Mouse (Mus musculus) small intestine, adult 2 months (tissue): ENCODE data around the gene Fnbp1l. TPM values are rescaled to one million over a fixed set of nuclear protein-coding genes. Genes with fewer than 3 reads are reported as not detected.
A peak's percentile ranks its signal among the peaks of the same experiment; 100 is the strongest.

Source experiments
- H3K27ac ChIP-seq: fragments of 200-500 bp; 2 replicates; pipeline ENCODE4 v1.5.1; 2012; ENCODE audit warnings: low read depth, low read length, control low read depth, inconsistent platforms; ENCODE audit not compliant: insufficient read depth
- H3K27me3 ChIP-seq: fragments of 200-500 bp; 2 replicates; pipeline ENCODE4 v1.6.1; 2012; ENCODE audit warnings: mild to moderate bottlenecking, moderate library complexity, low read length, inconsistent platforms; ENCODE audit not compliant: control insufficient read depth, insufficient read depth
- H3K36me3 ChIP-seq: fragments of 200-500 bp; 2 replicates; pipeline ENCODE4 v1.6.1; 2012; ENCODE audit warnings: mild to moderate bottlenecking, low read length, control low read depth, inconsistent platforms; ENCODE audit not compliant: control insufficient read depth, insufficient read depth
- H3K4me1 ChIP-seq: fragments of 200-500 bp; 2 replicates; pipeline ENCODE4 v1.6.1; 2012; ENCODE audit warnings: low read length, inconsistent platforms, mixed read lengths; ENCODE audit not compliant: control insufficient read depth, insufficient read depth, insufficient read length
- H3K4me3 ChIP-seq: fragments of 200-500 bp; 2 replicates; pipeline ENCODE4 v1.5.1; 2012; ENCODE audit warnings: low read depth, mild to moderate bottlenecking, control low read depth, inconsistent platforms, low read length, moderate library complexity
- CTCF ChIP-seq: fragments of 200-500 bp; IDR thresholded peaks from 2 replicates; pipeline ENCODE4 v1.5.1; 2012; ENCODE audit warnings: low read depth, mild to moderate bottlenecking, control low read depth, inconsistent platforms, low read length, moderate library complexity, mixed read lengths; ENCODE audit not compliant: insufficient replicate concordance, insufficient read length; ENCODE audit errors: extremely low read depth
- POLR2A ChIP-seq: fragments of 200-500 bp; IDR thresholded peaks from 2 replicates; pipeline ENCODE4 v1.6.1; 2012; ENCODE audit warnings: low read depth, mild to moderate bottlenecking, control low read depth, inconsistent platforms, low read length, moderate library complexity
- WGBS: fragments of 180-500 bp; shearing (Covaris S2); methylation state at CpG from one replicate; pipeline ENCODE4 v1.1.7; 2018; 5-methylcytosine and 5-hydroxymethylcytosine counted together
- polyA plus RNA-seq: library from polyadenylated mRNA; depleted of rRNA; stranded (reverse); fragments of >200 nt; gene quantifications from 2 replicates; pipeline ENCODE4 v1.2.3, GENCODE M21; 2012

Gene Fnbp1l
- polyA plus RNA-seq, 1 experiment: 9.0 TPM

DNA sequence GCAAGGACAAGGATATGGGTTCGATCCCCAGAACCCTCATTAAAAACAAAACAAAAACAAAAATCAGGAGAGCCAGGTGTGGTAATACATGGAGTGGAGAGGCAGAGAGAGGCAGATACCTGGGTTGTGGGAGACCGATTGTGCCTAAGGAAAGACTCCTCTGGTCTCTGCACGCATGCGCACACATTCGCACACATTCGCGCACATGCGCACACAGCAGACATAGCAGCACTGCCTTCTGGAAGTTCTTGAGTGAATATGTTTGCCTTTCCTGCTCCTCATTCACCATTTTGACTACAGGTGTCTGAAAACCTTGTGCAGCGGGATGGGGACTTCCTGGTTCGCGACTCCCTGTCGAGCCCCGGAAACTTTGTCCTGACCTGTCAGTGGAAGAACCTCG is 111.7 kb downstream of the Fnbp1l start:
- TF ChIP-seq CTCF (no peak), POLR2A (no peak)
- peaks cover 21% of the 10 kb centered on the region for H3K4me1 ChIP-seq
- 94% methylated on average over 14 of the region's 14 CpGs for WGBS
- peaks cover 16% of the 10 kb centered on the region for H3K36me3 ChIP-seq
- H3K27me3 ChIP-seq: no peaks in the 10 kb centered on the region
- no peak overlapping the region for H3K27ac ChIP-seq
- no peak overlapping the region for H3K4me3 ChIP-seq

GRCm38 (mm10) chr3:122506343-122506916 is 113.1 kb downstream of the Fnbp1l start:
- H3K4me1 ChIP-seq: peaks cover 20% of the 10 kb centered on the region
- H3K4me3 ChIP-seq: no peak overlapping the region
- H3K36me3 ChIP-seq: peaks cover 10% of the 10 kb centered on the region
- TF ChIP-seq CTCF (no peak), POLR2A (no peak)
- 81% methylated on average over 10 of the region's 10 CpGs for WGBS
- no peak overlapping the region for H3K27ac ChIP-seq
- no peaks in the 10 kb centered on the region for H3K27me3 ChIP-seq

- H3K4me3 ChIP-seq: no peak overlapping the region
- no peaks in the 10 kb centered on the region for H3K27me3 ChIP-seq
- no peak for TF ChIP-seq POLR2A
- TF ChIP-seq CTCF: no peak
- H3K27ac ChIP-seq: no peak overlapping the region
- peaks cover 24% of the 10 kb centered on the region for H3K4me1 ChIP-seq
- WGBS: 87% methylated on average over 9 of the region's 9 CpGs
- H3K36me3 ChIP-seq: peaks cover 3% of the 10 kb centered on the region; the same call in 1 of the 2 replicates
Observed at GRCm38 (mm10) chr3:122500929-122501328, 118.6 kb downstream of the Fnbp1l start.

GRCm38 (mm10) chr3:122499647-122500046 is 119.9 kb downstream of the Fnbp1l start:
- no peak overlapping the region for H3K4me3 ChIP-seq
- H3K27me3 ChIP-seq: no peaks in the 10 kb centered on the region
- 94% methylated on average over 6 of the region's 6 CpGs for WGBS
- H3K36me3 ChIP-seq: no peaks in the 10 kb centered on the region
- H3K4me1 ChIP-seq: peaks cover 17% of the 10 kb centered on the region
- TF ChIP-seq CTCF: no peak
- no peak for TF ChIP-seq POLR2A
- H3K27ac ChIP-seq: no peak overlapping the region

DNA sequence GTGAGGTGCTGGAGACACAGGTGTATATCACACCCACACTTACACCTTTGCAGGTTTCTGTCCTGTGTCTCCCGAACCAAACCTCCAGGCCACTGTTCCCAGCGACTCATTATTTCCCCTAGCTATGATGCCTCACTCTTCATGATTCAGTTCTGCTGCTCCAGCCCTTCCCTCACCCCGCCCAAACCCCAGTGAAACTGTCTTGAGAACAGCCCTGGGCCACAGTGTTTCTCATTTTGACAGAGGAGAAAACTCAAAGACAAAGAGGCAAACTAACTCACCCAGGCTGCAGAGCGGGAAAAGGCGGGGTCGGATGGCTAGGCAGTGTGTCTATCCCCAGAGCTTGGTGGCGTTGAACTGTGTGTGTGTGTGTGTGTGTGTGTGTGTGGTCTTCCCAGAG is 121.0 kb downstream of the Fnbp1l start:
- H3K27me3 ChIP-seq: no peaks in the 10 kb centered on the region
- no peak overlapping the region for H3K4me3 ChIP-seq
- no peak overlapping the region for H3K27ac ChIP-seq
- H3K36me3 ChIP-seq: no peaks in the 10 kb centered on the region
- peaks cover 15% of the 10 kb centered on the region; the same call in 1 of the 2 replicates for H3K4me1 ChIP-seq
- 92% methylated on average over 7 of the region's 7 CpGs for WGBS
- no peak for TF ChIP-seq POLR2A
- no peak for TF ChIP-seq CTCF

DNA sequence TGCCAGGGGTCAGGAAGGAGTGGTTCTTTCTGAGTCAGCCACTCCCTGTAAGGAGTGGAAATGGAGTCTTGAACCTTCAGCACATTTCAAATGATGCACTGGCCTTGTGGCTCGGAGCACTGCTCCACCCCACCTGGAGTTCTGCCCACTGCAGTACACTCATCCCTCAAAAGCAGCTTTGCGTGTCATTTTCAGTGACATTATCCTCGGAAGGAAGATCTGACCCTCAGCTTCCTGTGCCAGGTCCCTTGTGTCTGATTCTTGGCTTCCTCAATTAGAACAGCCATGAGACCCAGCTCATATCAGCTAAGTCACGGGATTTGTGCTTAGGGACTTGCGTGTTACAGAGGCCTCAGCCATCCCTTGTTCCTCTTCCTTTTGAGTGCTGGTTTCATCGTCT is 121.6 kb downstream of the Fnbp1l start:
- Histone ChIP-seq H3K27ac (peak overlapping the region; percentile 25; the same call in 1 of the 2 replicates), H3K4me1 (peaks cover 15% of the 10 kb centered on the region; the same call in 1 of the 2 replicates), H3K36me3 (no peaks in the 10 kb centered on the region), H3K4me3 (no peak overlapping the region), H3K27me3 (no peaks in the 10 kb centered on the region)
- 68% methylated on average over 6 of the region's 6 CpGs for WGBS
- no peak for TF ChIP-seq POLR2A
- TF ChIP-seq CTCF: no peak

DNA sequence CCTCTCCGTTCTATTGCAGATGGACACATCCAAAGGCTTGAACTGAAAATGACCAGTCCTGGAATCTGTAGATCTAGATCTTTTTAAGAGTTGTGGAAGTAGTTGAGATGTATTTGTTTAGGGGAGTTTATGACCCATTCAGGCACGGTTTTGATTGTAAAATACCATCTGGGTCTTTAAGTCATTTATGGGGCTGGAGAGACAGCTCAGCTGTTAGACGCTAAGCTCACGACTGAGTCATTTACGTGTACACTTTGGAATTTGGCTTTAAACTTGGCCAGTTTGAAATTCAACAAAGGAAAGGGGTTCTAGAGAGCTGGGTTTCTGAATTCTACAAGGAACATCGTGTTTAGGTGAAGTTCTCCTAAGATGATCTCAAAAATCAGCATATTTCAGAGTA is 124.8 kb downstream of the Fnbp1l start:
- no peak for TF ChIP-seq POLR2A
- TF ChIP-seq CTCF: no peak

More for the DNA sequence above, 124.8 kb downstream of the Fnbp1l start:
- Histone ChIP-seq H3K4me1 (peaks cover 13% of the 10 kb centered on the region; the same call in 1 of the 2 replicates), H3K4me3 (no peak overlapping the region), H3K36me3 (no peaks in the 10 kb centered on the region), H3K27me3 (no peaks in the 10 kb centered on the region), H3K27ac (no peak overlapping the region)
- WGBS: 42% methylated on average over 6 of the region's 6 CpGs
